Mouse (Mus musculus): ENCODE measurements at regions not wholly inside any gene's neighbourhood (a gene's known extent, or its start where the extent isn't known, plus 50 kb on each side); places are given as distances from the start of the nearest gene placed in this dataset.

DNA sequence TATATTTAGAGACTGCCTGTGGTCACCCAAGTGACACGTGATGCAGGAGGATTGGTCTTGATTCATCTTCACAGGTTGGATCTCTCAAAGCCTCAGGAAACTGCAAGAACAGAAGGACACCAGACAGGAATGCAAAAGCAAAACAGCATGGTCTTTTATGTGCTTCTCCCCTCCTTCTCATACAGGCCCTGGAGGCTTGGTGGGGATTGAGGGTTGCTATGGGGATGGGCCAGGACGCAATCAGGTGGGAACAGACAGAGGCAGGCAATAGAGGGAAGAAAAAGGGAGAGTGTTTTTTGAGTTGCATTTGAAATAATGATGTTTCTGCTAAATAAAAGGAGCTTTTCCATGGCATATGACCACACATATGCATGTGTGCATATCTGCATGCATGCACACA, 84.8 kb downstream of the Aipl1 start:
- H3K9me3 ChIP-seq (replicated peaks; ENCODE audit: low read length) = peaks cover 5% of the 10 kb centered on the region
- no peaks in the 10 kb centered on the region for H3K36me3 ChIP-seq (replicated peaks in 1 of 2; ENCODE audit: control insufficient read depth in 1 of 2, insufficient read depth in 1 of 2, low read length in 1 of 2)
- no peak overlapping the region for H3K9ac ChIP-seq (ENCODE audit: insufficient read depth, low read depth)
- no peaks in the 10 kb centered on the region for H3K4me1 ChIP-seq (ENCODE audit: control insufficient read depth in 1 of 2, insufficient read depth in 2 of 2)
- in situ Hi-C loops (cut with MboI; ENCODE audit: low pct_ligation_motif_present, low pct_unique_long_range_greater_than_20kb, low sequenced_read_pairs) = no loop called here
- H3K27me3 ChIP-seq (replicated peaks) = peaks cover 2% of the 10 kb centered on the region
- no peak overlapping the region for H3K4me3 ChIP-seq (replicated peaks in 1 of 3; ENCODE audit: low read depth in 2 of 3, low read length in 2 of 3, poor library complexity in 1 of 3)
- H3K79me2 ChIP-seq (replicated peaks; ENCODE audit: control insufficient read depth, extremely low read depth, insufficient read depth, poor library complexity, severe bottlenecking) = no peaks in the 10 kb centered on the region
- no peak overlapping the region for H3K4me2 ChIP-seq (ENCODE audit: insufficient read depth, low read depth, poor library complexity, severe bottlenecking)
- H3K27ac ChIP-seq (ENCODE audit: insufficient read depth, low read depth) = no peak overlapping the region
- dilution Hi-C loops (cut with MboI; ENCODE audit: extremely low pct_ligation_motif_present, extremely low pct_unique_long_range_greater_than_20kb, low sequenced_read_pairs) = no loop called here
- no peak for DNase-seq (ENCODE audit: extremely low read depth)
- TF ChIP-seq ZNF384 (IDR thresholded peaks at IDR 0.05; ENCODE audit: low read depth, low read length) = no peak
- TF ChIP-seq ETS1 (conservative IDR thresholded peaks at IDR 0.05; ENCODE audit: low read depth, low read length) = no peak
- TF ChIP-seq EP300 (IDR thresholded peaks at IDR 0.05; ENCODE audit: low read length) = no peak
- no peak for TF ChIP-seq KAT2A (IDR thresholded peaks at IDR 0.05; ENCODE audit: insufficient replicate concordance, low read length)

DNA sequence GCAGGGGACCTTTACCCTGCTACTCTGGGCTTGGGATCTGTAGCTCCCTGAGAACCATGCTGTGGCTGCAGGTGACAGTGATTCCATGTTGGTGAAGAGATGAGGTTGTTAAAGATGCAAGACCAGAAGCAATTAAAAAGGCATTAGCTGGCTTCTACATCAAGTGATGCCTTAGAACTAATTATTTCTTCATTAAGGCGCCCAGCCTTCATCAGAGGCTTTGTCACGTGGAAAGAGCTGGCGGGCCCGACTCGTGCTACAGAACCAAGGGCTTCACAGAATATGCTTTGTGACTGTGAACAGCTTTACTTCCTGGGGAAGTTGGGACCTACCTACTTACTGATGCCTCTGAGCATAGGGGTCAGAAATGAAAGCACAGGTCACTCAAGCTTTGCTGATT, 90.1 kb downstream of the Aipl1 start:
- Histone ChIP-seq H3K9ac (ENCODE audit: insufficient read depth, low read depth) (no peak overlapping the region), H3K27me3 (replicated peaks) (peaks cover 5% of the 10 kb centered on the region), H3K4me2 (ENCODE audit: insufficient read depth, low read depth, poor library complexity, severe bottlenecking) (no peak overlapping the region), H3K4me1 (ENCODE audit: control insufficient read depth in 1 of 2, insufficient read depth in 2 of 2) (peaks cover 19 to 47% of the 10 kb centered on the region in 2 experiments), H3K79me2 (replicated peaks; ENCODE audit: control insufficient read depth, extremely low read depth, insufficient read depth, poor library complexity, severe bottlenecking) (no peaks in the 10 kb centered on the region), H3K36me3 (replicated peaks in 1 of 2; ENCODE audit: control insufficient read depth in 1 of 2, insufficient read depth in 1 of 2, low read length in 1 of 2) (no peaks in the 10 kb centered on the region), H3K27ac (ENCODE audit: insufficient read depth, low read depth) (no peak overlapping the region), H3K9me3 (replicated peaks; ENCODE audit: low read length) (peaks cover 5% of the 10 kb centered on the region), H3K4me3 (replicated peaks in 1 of 3; ENCODE audit: low read depth in 2 of 3, low read length in 2 of 3, poor library complexity in 1 of 3) (no peak overlapping the region)
- TF ChIP-seq HCFC1 (IDR thresholded peaks at IDR 0.05; ENCODE audit: low read depth, low read length) = no peak
- no peak for TF ChIP-seq MAX (IDR thresholded peaks at IDR 0.05; ENCODE audit: low read length)
- TF ChIP-seq JUN (IDR thresholded peaks at IDR 0.05; ENCODE audit: insufficient read depth, low read depth, low read length) = no peak
- no peak for TF ChIP-seq TBP (conservative IDR thresholded peaks at IDR 0.05; ENCODE audit: low read depth, low read length)
- no peak for TF ChIP-seq MXI1 (IDR thresholded peaks at IDR 0.05; ENCODE audit: low read depth, low read length)
- TF ChIP-seq ZC3H11A (IDR thresholded peaks at IDR 0.05; ENCODE audit: low read depth, low read length) = no peak
- in situ Hi-C loops (cut with MboI; ENCODE audit: low pct_ligation_motif_present, low pct_unique_long_range_greater_than_20kb, low sequenced_read_pairs) = no loop called here
- DNase-seq (ENCODE audit: extremely low read depth) = no peak
- dilution Hi-C loops (cut with MboI; ENCODE audit: extremely low pct_ligation_motif_present, extremely low pct_unique_long_range_greater_than_20kb, low sequenced_read_pairs) = no loop called here

- Histone ChIP-seq H3K9me3 (replicated peaks; ENCODE audit: low read length) (no peaks in the 10 kb centered on the region), H3K27ac (ENCODE audit: insufficient read depth, low read depth) (no peak overlapping the region), H3K27me3 (replicated peaks) (peaks cover 14% of the 10 kb centered on the region), H3K4me3 (replicated peaks in 1 of 3; ENCODE audit: low read depth in 2 of 3, low read length in 2 of 3, poor library complexity in 1 of 3) (no peak overlapping the region), H3K9ac (ENCODE audit: insufficient read depth, low read depth) (no peak overlapping the region), H3K4me2 (ENCODE audit: insufficient read depth, low read depth, poor library complexity, severe bottlenecking) (no peak overlapping the region), H3K36me3 (replicated peaks in 1 of 2; ENCODE audit: control insufficient read depth in 1 of 2, insufficient read depth in 1 of 2, low read length in 1 of 2) (no peaks in the 10 kb centered on the region), H3K4me1 (ENCODE audit: control insufficient read depth in 1 of 2, insufficient read depth in 2 of 2) (peaks cover 19 to 52% of the 10 kb centered on the region in 2 experiments), H3K79me2 (replicated peaks; ENCODE audit: control insufficient read depth, extremely low read depth, insufficient read depth, poor library complexity, severe bottlenecking) (no peaks in the 10 kb centered on the region)
- dilution Hi-C loops (cut with MboI; ENCODE audit: extremely low pct_ligation_motif_present, extremely low pct_unique_long_range_greater_than_20kb, low sequenced_read_pairs) (no loop called here), in situ Hi-C loops (cut with MboI; ENCODE audit: low pct_ligation_motif_present, low pct_unique_long_range_greater_than_20kb, low sequenced_read_pairs) (no loop called here)
- no peak for DNase-seq (ENCODE audit: extremely low read depth)
- TF ChIP-seq ZKSCAN1 (IDR thresholded peaks at IDR 0.05; ENCODE audit: borderline replicate concordance, low read depth, low read length) (no peak), GABPA (IDR thresholded peaks at IDR 0.05; ENCODE audit: insufficient replicate concordance, low read depth, low read length) (no peak), KAT2A (IDR thresholded peaks at IDR 0.05; ENCODE audit: insufficient replicate concordance, low read length) (no peak), USF1 (IDR thresholded peaks at IDR 0.05; ENCODE audit: low read depth, low read length) (no peak), MXI1 (IDR thresholded peaks at IDR 0.05; ENCODE audit: low read depth, low read length) (no peak), IRF4 (IDR thresholded peaks at IDR 0.05; ENCODE audit: low read depth, low read length) (no peak), ETS1 (conservative IDR thresholded peaks at IDR 0.05; ENCODE audit: low read depth, low read length) (no peak), CHD2 (IDR thresholded peaks at IDR 0.05; ENCODE audit: low read length) (no peak), MAZ (IDR thresholded peaks at IDR 0.05; ENCODE audit: low read depth, low read length) (no peak), ZNF384 (IDR thresholded peaks at IDR 0.05; ENCODE audit: low read depth, low read length) (no peak), MEF2A (IDR thresholded peaks at IDR 0.05; ENCODE audit: borderline replicate concordance, low read depth, low read length) (no peak), MAX (IDR thresholded peaks at IDR 0.05; ENCODE audit: low read length) (no peak), SMC3 (IDR thresholded peaks at IDR 0.05; ENCODE audit: low read depth, low read length) (no peak), TCF12 (IDR thresholded peaks at IDR 0.05; ENCODE audit: low read depth, low read length) (no peak)
These were observed 92.3 kb downstream of the Aipl1 start for GRCm38 (mm10) chr11:71945098-71945413.

Measured in CH12.LX (cell line).